Mouse (Mus musculus) macrophage (primary cell): ENCODE results near the gene Arid1b. TPM values are rescaled to one million over a fixed set of nuclear protein-coding genes. Genes with fewer than 3 reads are reported as not detected.
A peak's percentile ranks its signal among the peaks of the same experiment; 100 is the strongest.

Experiments used
- H3K27ac ChIP-seq: fragments of 350-480 bp; formaldehyde crosslinking; 2 replicates; pipeline ENCODE4 v1.9.0; 2021
- H3K36me3 ChIP-seq: fragments of 350-480 bp; formaldehyde crosslinking; 2 replicates; pipeline ENCODE4 v1.9.0; 2021; ENCODE audit errors: inconsistent target
- H3K4me3 ChIP-seq: fragments of 350-480 bp; formaldehyde crosslinking; 2 replicates; pipeline ENCODE4 v1.9.0; 2021; ENCODE audit errors: inconsistent target
- H3K79me2 ChIP-seq: fragments of 350-480 bp; formaldehyde crosslinking; 2 replicates; pipeline ENCODE4 v1.9.0; 2021; ENCODE audit errors: inconsistent target
- WGBS: methylation state at CpG from one replicate; pipeline ENCODE4 v1.1.7; 2026; ENCODE audit warnings: inconsistent platforms; ENCODE audit not compliant: missing documents; 5-methylcytosine and 5-hydroxymethylcytosine counted together
- polyA plus RNA-seq: library from polyadenylated mRNA; stranded (reverse); fragments of 250-400 nt; gene quantifications from 3 replicates; pipeline ENCODE4 v1.2.4, GENCODE M21; 2018; ENCODE audit warnings: inconsistent platforms

Gene Arid1b
- polyA plus RNA-seq, 1 experiment from 2014 or later: 20.1 TPM

- H3K4me3 ChIP-seq: no peak overlapping the region
- peaks cover 32% of the 10 kb centered on the region for H3K36me3 ChIP-seq
- H3K27ac ChIP-seq: no peak overlapping the region
- H3K79me2 ChIP-seq: no peaks in the 10 kb centered on the region
- 68% methylated on average over 10 of the region's 10 CpGs for WGBS
Measured at GRCm38 (mm10) chr17:5324236-5324876, 330.2 kb downstream of the Arid1b start.

- peak overlapping the region; percentile 89 for H3K27ac ChIP-seq
- 74% methylated on average over 7 of the region's 7 CpGs for WGBS
- no peak overlapping the region for H3K4me3 ChIP-seq
- peaks cover 34% of the 10 kb centered on the region for H3K36me3 ChIP-seq
- no peaks in the 10 kb centered on the region for H3K79me2 ChIP-seq
Measured at GRCm38 (mm10) chr17:5326689-5327088, 332.6 kb downstream of the Arid1b start.

DNA sequence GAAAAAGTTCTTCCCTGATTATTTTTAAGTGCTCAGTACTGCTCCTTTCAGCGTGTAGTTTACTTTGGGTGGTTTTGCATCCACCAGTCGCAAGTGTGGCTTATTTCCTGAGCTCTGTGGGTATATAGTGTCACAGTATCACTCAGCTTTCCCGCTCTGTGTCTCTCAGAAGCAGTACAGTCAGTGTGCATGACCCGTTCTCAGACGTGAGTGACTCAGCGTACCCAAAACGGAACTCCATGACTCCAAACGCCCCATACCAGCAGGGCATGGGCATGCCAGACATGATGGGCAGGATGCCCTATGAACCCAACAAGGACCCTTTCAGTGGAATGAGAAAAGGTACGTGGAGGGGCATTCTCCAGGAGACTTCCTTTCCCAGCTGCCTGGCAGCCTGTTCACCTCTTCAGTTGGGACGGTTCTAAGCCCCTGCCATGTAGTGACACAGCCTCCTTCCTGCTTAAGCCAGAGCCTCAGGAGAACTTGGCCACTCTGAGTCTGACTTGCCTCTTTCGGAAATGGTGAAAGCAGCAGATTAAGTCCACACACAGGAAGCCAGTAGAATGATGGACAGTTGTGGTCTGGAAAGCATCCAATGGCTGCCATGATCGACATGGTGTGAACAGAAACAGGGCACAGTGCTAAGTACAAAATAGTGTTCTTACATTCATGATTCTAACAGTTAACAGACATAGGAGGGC, 333.5 kb downstream of the Arid1b start:
- WGBS: 0% methylated on average over 12 of the region's 12 CpGs
- Histone ChIP-seq H3K4me3 (no peak overlapping the region), H3K36me3 (peaks cover 33% of the 10 kb centered on the region), H3K27ac (peak overlapping the region; percentile 89), H3K79me2 (no peaks in the 10 kb centered on the region)

DNA sequence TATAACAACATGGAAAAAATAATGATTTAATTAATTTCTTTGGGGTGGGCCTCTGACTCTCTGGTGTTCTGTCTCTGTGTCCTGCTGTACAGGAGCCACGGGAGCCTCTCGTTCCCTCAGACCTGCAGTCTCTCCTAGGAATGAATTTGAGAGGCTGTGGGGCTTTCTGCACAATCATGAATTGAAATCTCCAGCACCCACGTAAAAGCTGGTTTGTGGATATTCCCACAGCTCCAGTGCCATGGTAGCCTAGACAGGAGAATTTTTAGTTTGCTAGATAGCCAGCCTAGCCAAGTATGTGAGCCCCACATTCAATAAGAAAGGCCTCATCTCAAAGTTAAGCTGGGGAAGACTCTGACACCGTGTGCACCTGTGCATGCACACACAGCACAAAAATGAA, 335.3 kb downstream of the Arid1b start:
- WGBS: 81% methylated on average over 4 of the region's 4 CpGs
- peaks cover 44% of the 10 kb centered on the region for H3K36me3 ChIP-seq
- no peak overlapping the region for H3K27ac ChIP-seq
- H3K79me2 ChIP-seq: no peaks in the 10 kb centered on the region
- H3K4me3 ChIP-seq: no peak overlapping the region

- H3K4me3 ChIP-seq: no peak overlapping the region
- peaks cover 50% of the 10 kb centered on the region for H3K36me3 ChIP-seq
- no peaks in the 10 kb centered on the region for H3K79me2 ChIP-seq
- H3K27ac ChIP-seq: 0 out of 2 replicates have a peak overlapping the region, but pooled peaks have one; percentile 12
- 96% methylated on average over 4 of the region's 6 CpGs for WGBS
Measured at GRCm38 (mm10) chr17:5330063-5330462, 335.9 kb downstream of the Arid1b start.

GRCm38 (mm10) chr17:5330644-5331043, 336.5 kb downstream of the Arid1b start:
- H3K27ac ChIP-seq: 0 out of 2 replicates have a peak overlapping the region, but pooled peaks have one; percentile 12
- no peaks in the 10 kb centered on the region for H3K79me2 ChIP-seq
- H3K4me3 ChIP-seq: no peak overlapping the region
- 96% methylated on average over 7 of the region's 7 CpGs for WGBS
- peaks cover 56% of the 10 kb centered on the region for H3K36me3 ChIP-seq

GRCm38 (mm10) chr17:5331387-5331786, 337.3 kb downstream of the Arid1b start:
- H3K36me3 ChIP-seq: peaks cover 63% of the 10 kb centered on the region
- WGBS: 100% methylated on average over 1 of the region's 1 CpGs
- no peak overlapping the region for H3K27ac ChIP-seq
- no peak overlapping the region for H3K4me3 ChIP-seq
- H3K79me2 ChIP-seq: no peaks in the 10 kb centered on the region

GRCm38 (mm10) chr17:5334567-5334966, 340.4 kb downstream of the Arid1b start:
- Histone ChIP-seq H3K36me3 (peaks cover 89% of the 10 kb centered on the region), H3K27ac (no peak overlapping the region), H3K79me2 (no peaks in the 10 kb centered on the region), H3K4me3 (no peak overlapping the region)
- 95% methylated on average over 7 of the region's 7 CpGs for WGBS

GRCm38 (mm10) chr17:5344426-5344825, 350.3 kb downstream of the Arid1b start:
- peaks cover 49% of the 10 kb centered on the region for H3K36me3 ChIP-seq
- no peak overlapping the region for H3K4me3 ChIP-seq
- WGBS: 100% methylated on average over 1 of the region's 1 CpGs
- no peaks in the 10 kb centered on the region for H3K79me2 ChIP-seq
- no peak overlapping the region for H3K27ac ChIP-seq

DNA sequence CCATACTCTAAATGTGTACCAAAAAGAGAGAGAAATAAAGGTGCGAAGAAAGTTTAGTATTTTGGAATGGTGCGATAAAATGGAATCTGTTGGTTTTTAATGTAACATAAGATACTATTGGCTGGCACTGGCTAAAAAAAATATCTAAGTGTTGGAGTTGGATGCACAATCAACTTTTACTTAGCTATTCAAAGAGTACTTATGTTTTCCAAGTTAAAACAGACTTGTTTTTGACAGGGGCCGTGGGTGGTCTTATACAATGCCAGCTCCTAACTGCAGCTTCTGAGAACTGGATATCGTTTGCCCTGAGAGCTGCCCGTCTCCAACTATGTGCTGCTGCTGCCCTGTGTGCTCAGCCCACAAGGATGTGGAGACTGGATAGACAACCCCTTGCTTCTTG, 351.7 kb downstream of the Arid1b start:
- WGBS: 100% methylated on average over 5 of the region's 5 CpGs
- H3K36me3 ChIP-seq: peaks cover 35% of the 10 kb centered on the region; the same call in 1 of the 2 replicates
- no peak overlapping the region for H3K4me3 ChIP-seq
- no peak overlapping the region for H3K27ac ChIP-seq
- H3K79me2 ChIP-seq: no peaks in the 10 kb centered on the region

DNA sequence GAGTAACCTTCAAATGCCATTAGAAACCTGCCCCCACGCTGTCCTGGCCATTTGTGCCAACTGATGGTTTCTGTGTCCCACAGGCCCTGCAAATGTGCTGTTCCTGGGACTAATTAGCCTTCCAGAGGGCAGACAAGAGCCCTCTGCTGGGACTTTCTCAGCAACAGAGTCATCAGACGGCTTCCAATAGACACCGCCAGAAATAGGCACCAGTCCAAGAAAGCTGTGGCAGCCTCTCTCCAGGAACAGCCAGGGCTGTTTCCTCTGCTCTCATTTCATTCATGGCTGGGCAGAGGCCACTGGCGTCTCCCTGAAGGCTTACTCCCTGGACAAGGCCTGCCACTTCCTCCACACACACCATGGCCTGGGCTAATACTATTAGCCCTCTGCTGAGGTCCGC, 358.8 kb downstream of the Arid1b start:
- Histone ChIP-seq H3K27ac (no peak overlapping the region), H3K4me3 (no peak overlapping the region), H3K79me2 (no peaks in the 10 kb centered on the region), H3K36me3 (no peaks in the 10 kb centered on the region)
- WGBS: 62% methylated on average over 5 of the region's 5 CpGs

DNA sequence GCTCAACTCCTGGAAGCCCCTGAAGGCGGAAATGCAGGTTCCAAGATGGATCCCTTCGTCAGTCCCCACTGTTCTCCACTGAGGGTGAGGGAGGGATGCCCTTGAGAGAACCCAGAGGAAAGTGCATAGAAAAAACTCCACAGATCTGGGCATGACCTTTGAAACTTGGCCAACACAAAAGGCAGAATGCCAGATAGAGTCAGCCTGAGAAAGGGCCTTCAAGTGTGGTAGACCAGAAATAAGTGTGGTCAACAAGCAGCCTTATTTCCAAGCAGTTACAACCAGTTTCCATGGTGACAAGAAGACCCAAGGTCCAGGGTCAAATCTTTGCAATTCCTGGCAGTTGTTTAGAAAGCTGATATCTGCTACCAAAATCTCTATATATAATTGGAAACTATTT, 366.6 kb downstream of the Arid1b start:
- H3K27ac ChIP-seq: no peak overlapping the region

GRCm38 (mm10) chr17:5365992-5366398, 371.9 kb downstream of the Arid1b start:
- no peak overlapping the region for H3K4me3 ChIP-seq
- H3K36me3 ChIP-seq: no peaks in the 10 kb centered on the region
- 86% methylated on average over 8 of the region's 8 CpGs for WGBS

More for the DNA sequence above, 366.6 kb downstream of the Arid1b start:
- WGBS: 96% methylated on average over 2 of the region's 2 CpGs
- Histone ChIP-seq H3K79me2 (no peaks in the 10 kb centered on the region), H3K4me3 (no peak overlapping the region), H3K36me3 (no peaks in the 10 kb centered on the region)

GRCm38 (mm10) chr17:5371032-5371431, 376.9 kb downstream of the Arid1b start:
- no peak overlapping the region for H3K27ac ChIP-seq
- WGBS: 82% methylated on average over 4 of the region's 4 CpGs
- no peak overlapping the region for H3K4me3 ChIP-seq
- H3K36me3 ChIP-seq: no peaks in the 10 kb centered on the region
- H3K79me2 ChIP-seq: no peaks in the 10 kb centered on the region

More at GRCm38 (mm10) chr17:5365992-5366398, 371.9 kb downstream of the Arid1b start:
- no peaks in the 10 kb centered on the region for H3K79me2 ChIP-seq
- no peak overlapping the region for H3K27ac ChIP-seq

- no peaks in the 10 kb centered on the region for H3K36me3 ChIP-seq
- no peak overlapping the region for H3K4me3 ChIP-seq
- no peaks in the 10 kb centered on the region for H3K79me2 ChIP-seq
- H3K27ac ChIP-seq: no peak overlapping the region
- WGBS: 95% methylated on average over 7 of the region's 7 CpGs
Measured at GRCm38 (mm10) chr17:5371521-5371920, 377.4 kb downstream of the Arid1b start.
